Mouse (Mus musculus): Measurements from ENCODE around the gene Zswim4. TPM values are rescaled to one million over a fixed set of nuclear protein-coding genes. Genes with fewer than 3 reads are reported as not detected.

The Zswim4 gene
- polyA plus RNA-seq, 1 experiment from 2014 or later = 22.4 TPM

DNA sequence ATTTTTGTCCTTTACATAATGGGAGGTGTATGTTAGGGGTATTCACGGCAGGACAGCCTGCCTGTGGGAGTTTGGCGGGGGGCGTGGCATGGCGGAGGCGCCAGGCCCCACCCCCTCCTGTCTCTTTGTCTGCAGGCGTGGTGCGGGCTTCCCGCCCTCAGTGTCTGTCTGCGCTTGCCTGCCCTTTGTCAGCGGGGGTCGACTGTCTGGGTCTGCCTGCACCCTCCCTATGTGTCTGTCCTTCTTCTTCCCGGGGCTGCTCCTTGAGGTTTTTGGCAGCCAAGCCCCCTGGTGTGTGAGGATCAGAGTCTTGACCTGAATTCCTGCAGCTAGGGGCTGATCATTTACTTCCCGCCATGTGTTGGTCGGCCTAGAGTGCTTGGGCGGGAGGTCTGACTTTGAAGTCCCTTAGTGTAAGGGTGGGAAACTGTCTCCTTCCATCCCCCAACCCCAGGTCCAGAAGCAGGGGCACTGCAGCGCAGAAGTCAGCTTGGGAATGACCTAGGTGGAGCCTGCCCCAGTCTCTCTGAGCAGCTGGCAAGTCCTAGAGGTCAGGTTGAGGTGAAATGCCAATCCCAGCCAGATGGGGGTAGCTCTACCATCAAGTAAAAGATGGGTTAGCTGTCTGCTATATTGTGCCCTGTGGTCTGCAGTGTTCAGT lies 56.2 kb downstream of the Zswim4 start:
- Histone ChIP-seq H3K36me3 (ENCODE audit: control insufficient read depth, insufficient read depth, low read length) (no peaks in the 10 kb centered on the region), H3K4me2 (ENCODE audit: low read length) (peak overlapping the region; percentile 60), H3K27me3 (ENCODE audit: control insufficient read depth, insufficient read depth, low read depth, low read length) (no peaks in the 10 kb centered on the region), H3K27ac (ENCODE audit: low read length) (peak overlapping the region; percentile 76), H3K4me3 (ENCODE audit: low read depth, low read length) (peak overlapping the region; percentile 24), H3K9me3 (replicated peaks; ENCODE audit: control insufficient read depth, low read length, poor library complexity, severe bottlenecking) (no peaks in the 10 kb centered on the region), H3K4me1 (ENCODE audit: control insufficient read depth, insufficient read depth, low read length) (peaks cover 51% of the 10 kb centered on the region), H3K9ac (ENCODE audit: low read depth, low read length) (peak overlapping the region; percentile 62)
- whole genome bisulfite sequencing = 1% methylated on average over 16 of the region's 16 CpGs
- peak; percentile 32 for ATAC-seq

DNA sequence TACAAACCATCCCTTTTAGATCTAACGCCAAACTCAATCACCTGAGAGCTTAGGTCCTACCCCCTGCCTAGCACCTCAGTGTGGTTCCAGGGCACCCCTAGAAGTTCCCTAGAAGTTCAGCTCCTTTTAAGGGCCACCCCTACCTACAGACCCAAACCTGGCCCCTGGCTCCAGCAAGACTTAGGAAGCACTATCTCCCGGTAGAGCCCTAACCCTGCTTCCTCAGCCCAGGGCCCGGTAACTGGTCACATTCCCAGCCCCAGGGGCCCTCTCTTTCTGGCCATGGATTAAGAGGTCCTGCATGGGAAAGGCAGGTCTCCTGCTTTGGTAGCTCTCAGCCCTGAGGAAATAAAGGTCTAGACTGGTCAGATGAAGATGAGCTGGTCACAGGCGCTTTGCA lies 56.9 kb downstream of the Zswim4 start:
- Histone ChIP-seq H3K27ac (ENCODE audit: low read length) (peak overlapping the region; percentile 76), H3K27me3 (ENCODE audit: control insufficient read depth, insufficient read depth, low read depth, low read length) (no peaks in the 10 kb centered on the region), H3K4me1 (ENCODE audit: control insufficient read depth, insufficient read depth, low read length) (peaks cover 51% of the 10 kb centered on the region), H3K9me3 (replicated peaks; ENCODE audit: control insufficient read depth, low read length, poor library complexity, severe bottlenecking) (no peaks in the 10 kb centered on the region), H3K9ac (ENCODE audit: low read depth, low read length) (peak overlapping the region; percentile 62; the same call in 1 of the 2 replicates), H3K36me3 (ENCODE audit: control insufficient read depth, insufficient read depth, low read length) (peaks cover 3% of the 10 kb centered on the region; the same call in 1 of the 2 replicates), H3K4me3 (ENCODE audit: low read depth, low read length) (peak overlapping the region; percentile 24), H3K4me2 (ENCODE audit: low read length) (peak overlapping the region; percentile 60)
- 8% methylated on average over 4 of the region's 4 CpGs for WGBS
- ATAC-seq = no peak

DNA sequence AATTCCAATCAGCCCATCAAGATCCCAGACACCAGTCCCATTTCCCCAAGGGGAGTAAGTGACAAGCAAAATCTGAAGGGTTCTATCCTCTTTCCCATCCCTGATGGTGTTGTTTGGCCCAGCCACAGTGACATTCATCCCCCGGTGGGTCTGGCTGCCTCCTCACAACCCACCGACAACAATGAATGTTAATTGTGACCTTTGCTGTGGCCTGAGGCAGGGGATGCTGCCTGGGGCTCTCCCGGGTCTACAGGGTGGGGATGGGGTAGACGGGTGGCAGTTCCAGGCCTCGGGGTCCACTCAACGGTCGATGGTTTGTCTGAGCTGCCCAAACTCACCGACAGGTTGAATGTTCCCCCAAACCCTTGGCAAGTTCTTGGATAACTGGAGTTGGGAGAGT lies 58.3 kb downstream of the Zswim4 start:
- 76% methylated on average over 8 of the region's 8 CpGs for WGBS

DNA sequence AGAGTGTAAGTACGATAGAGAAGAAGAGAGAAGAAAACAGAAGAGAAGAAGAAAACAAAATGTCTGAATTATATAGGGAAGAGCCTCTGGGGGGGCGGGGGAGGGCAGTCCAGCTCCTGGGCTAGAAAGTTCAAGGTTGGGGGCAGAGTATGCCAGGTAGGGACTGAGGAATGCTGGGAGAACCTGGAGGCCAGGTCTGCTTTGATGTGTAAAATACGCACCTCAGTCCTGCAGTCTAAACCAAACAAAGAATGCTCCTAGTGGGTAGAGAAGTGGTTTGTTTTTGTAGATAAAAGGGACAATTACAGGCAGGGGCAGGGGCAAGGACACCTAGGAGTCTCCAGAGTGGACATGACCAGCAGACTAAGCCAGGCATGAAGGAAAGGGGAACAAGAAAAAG lies 59.5 kb downstream of the Zswim4 start:
- Histone ChIP-seq H3K27ac (ENCODE audit: low read length) (no peak overlapping the region), H3K4me1 (ENCODE audit: control insufficient read depth, insufficient read depth, low read length) (peaks cover 37% of the 10 kb centered on the region), H3K36me3 (ENCODE audit: control insufficient read depth, insufficient read depth, low read length) (peaks cover 12% of the 10 kb centered on the region; the same call in 1 of the 2 replicates), H3K9ac (ENCODE audit: low read depth, low read length) (no peak overlapping the region), H3K4me2 (ENCODE audit: low read length) (no peak overlapping the region), H3K27me3 (ENCODE audit: control insufficient read depth, insufficient read depth, low read depth, low read length) (no peaks in the 10 kb centered on the region), H3K4me3 (ENCODE audit: low read depth, low read length) (no peak overlapping the region), H3K9me3 (replicated peaks; ENCODE audit: control insufficient read depth, low read length, poor library complexity, severe bottlenecking) (no peaks in the 10 kb centered on the region)
- WGBS = 93% methylated on average over 3 of the region's 3 CpGs
- ATAC-seq = no peak

More for the DNA sequence above, 58.3 kb downstream of the Zswim4 start:
- peaks cover 8% of the 10 kb centered on the region; the same call in 1 of the 2 replicates for H3K36me3 ChIP-seq (ENCODE audit: control insufficient read depth, insufficient read depth, low read length)
- H3K27me3 ChIP-seq (ENCODE audit: control insufficient read depth, insufficient read depth, low read depth, low read length) = no peaks in the 10 kb centered on the region
- peaks cover 42% of the 10 kb centered on the region for H3K4me1 ChIP-seq (ENCODE audit: control insufficient read depth, insufficient read depth, low read length)
- no peak for ATAC-seq
- H3K9ac ChIP-seq (ENCODE audit: low read depth, low read length) = no peak overlapping the region
- H3K9me3 ChIP-seq (replicated peaks; ENCODE audit: control insufficient read depth, low read length, poor library complexity, severe bottlenecking) = no peaks in the 10 kb centered on the region
- H3K27ac ChIP-seq (ENCODE audit: low read length) = no peak overlapping the region
- no peak overlapping the region for H3K4me3 ChIP-seq (ENCODE audit: low read depth, low read length)
- H3K4me2 ChIP-seq (ENCODE audit: low read length) = no peak overlapping the region

DNA sequence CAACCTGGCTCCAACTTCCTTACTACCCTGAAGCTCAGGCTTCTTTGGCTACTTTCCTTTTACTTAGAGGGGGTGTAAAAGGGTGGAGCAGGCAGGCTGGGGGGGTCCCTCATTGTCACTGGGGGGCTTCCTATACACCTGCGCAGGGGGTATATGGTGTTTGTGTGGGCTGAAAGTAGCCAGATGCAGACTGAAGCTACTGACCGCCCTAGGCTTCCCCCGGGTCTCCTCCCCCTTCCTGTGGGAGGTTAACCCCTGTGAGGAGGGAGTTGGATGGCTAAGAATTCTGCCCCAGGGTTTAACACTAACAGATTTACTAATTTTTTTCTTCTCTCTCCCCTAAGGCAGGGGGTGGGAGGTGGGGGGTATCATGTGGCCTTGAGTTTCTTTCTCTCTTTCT lies 60.3 kb downstream of the Zswim4 start:
- Histone ChIP-seq H3K9ac (ENCODE audit: low read depth, low read length) (no peak overlapping the region), H3K27me3 (ENCODE audit: control insufficient read depth, insufficient read depth, low read depth, low read length) (no peaks in the 10 kb centered on the region), H3K9me3 (replicated peaks; ENCODE audit: control insufficient read depth, low read length, poor library complexity, severe bottlenecking) (no peaks in the 10 kb centered on the region), H3K4me1 (ENCODE audit: control insufficient read depth, insufficient read depth, low read length) (peaks cover 32% of the 10 kb centered on the region), H3K4me3 (ENCODE audit: low read depth, low read length) (no peak overlapping the region), H3K4me2 (ENCODE audit: low read length) (no peak overlapping the region), H3K36me3 (ENCODE audit: control insufficient read depth, insufficient read depth, low read length) (peaks cover 12% of the 10 kb centered on the region; the same call in 1 of the 2 replicates), H3K27ac (ENCODE audit: low read length) (no peak overlapping the region)
- WGBS = 54% methylated on average over 3 of the region's 3 CpGs
- no peak for ATAC-seq

DNA sequence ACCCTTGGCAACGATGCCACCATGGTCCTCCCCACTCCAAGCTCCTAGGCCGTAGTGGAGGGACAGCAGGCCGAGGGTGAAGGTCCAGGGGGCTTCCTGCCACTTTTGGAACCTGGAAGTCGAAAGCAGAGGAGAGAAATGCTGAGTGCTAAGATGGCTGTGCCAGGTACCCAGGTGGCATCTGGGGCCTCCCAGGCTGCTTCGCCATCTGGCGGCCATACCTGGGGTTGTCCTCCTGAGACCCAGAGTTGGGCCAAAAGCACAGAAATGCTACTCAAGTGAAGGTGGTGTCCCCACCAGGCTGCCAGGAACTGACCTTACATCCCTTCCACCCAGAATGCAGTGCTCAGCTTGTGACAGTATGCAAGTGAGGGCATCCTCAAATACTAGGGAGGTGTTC lies 63.0 kb downstream of the Zswim4 start:
- Histone ChIP-seq H3K27me3 (ENCODE audit: control insufficient read depth, insufficient read depth, low read depth, low read length) (no peaks in the 10 kb centered on the region), H3K4me1 (ENCODE audit: control insufficient read depth, insufficient read depth, low read length) (peaks cover 5% of the 10 kb centered on the region), H3K27ac (ENCODE audit: low read length) (no peak overlapping the region), H3K4me3 (ENCODE audit: low read depth, low read length) (no peak overlapping the region), H3K4me2 (ENCODE audit: low read length) (no peak overlapping the region), H3K9ac (ENCODE audit: low read depth, low read length) (no peak overlapping the region), H3K36me3 (ENCODE audit: control insufficient read depth, insufficient read depth, low read length) (peaks cover 12% of the 10 kb centered on the region), H3K9me3 (replicated peaks; ENCODE audit: control insufficient read depth, low read length, poor library complexity, severe bottlenecking) (no peaks in the 10 kb centered on the region)
- 86% methylated on average over 6 of the region's 6 CpGs for WGBS
- no peak for ATAC-seq

DNA sequence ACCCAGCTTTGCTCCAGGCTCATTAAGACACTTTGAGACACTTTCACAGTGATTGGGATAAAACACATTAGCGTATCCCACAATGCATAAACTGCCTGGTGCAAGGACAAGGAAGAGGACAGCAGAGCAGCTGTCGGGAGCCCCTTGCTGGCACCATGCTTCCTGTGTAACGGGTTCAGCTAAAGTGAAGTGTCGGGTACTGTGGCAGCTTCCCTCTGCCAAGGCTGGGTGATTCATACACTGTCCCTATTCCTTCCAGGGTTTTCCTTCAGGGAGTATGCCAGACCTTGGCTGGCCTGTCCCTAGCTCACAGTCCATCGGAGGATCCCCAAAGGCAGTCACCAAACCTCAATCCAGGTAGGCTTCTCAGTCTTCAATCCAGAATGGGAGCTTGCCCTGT lies 66.8 kb downstream of the Zswim4 start:
- peaks cover 10% of the 10 kb centered on the region for H3K36me3 ChIP-seq (ENCODE audit: control insufficient read depth, insufficient read depth, low read length)
- no peak overlapping the region for H3K9ac ChIP-seq (ENCODE audit: low read depth, low read length)
- no peak overlapping the region for H3K4me3 ChIP-seq (ENCODE audit: low read depth, low read length)
- H3K27me3 ChIP-seq (ENCODE audit: control insufficient read depth, insufficient read depth, low read depth, low read length) = no peaks in the 10 kb centered on the region
- no peak overlapping the region for H3K27ac ChIP-seq (ENCODE audit: low read length)
- 96% methylated on average over 5 of the region's 5 CpGs for WGBS
- H3K9me3 ChIP-seq (replicated peaks; ENCODE audit: control insufficient read depth, low read length, poor library complexity, severe bottlenecking) = no peaks in the 10 kb centered on the region
- no peaks in the 10 kb centered on the region for H3K4me1 ChIP-seq (ENCODE audit: control insufficient read depth, insufficient read depth, low read length)
- no peak for ATAC-seq
- H3K4me2 ChIP-seq (ENCODE audit: low read length) = no peak overlapping the region

DNA sequence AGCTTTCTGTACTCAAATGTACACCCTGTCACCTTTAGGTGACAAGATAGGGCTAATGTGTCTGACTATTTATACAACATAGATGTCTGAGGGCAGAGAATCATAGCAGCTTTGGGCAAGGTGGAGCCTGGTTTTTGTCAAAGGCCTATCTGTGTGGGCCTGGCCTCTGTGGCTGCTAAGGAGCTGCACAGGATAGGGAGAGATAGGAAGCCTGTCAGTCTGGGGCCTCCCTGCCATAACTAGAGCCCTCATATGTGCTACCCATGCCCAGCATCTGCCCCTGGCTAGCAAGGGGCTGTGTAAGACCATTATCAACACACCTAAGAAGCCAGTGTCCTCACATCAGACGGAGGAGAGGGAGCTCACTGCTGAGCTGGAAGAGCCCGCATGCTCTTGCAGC lies 69.2 kb downstream of the Zswim4 start:
- H3K27ac ChIP-seq (ENCODE audit: low read length) = no peak overlapping the region
- H3K36me3 ChIP-seq (ENCODE audit: control insufficient read depth, insufficient read depth, low read length) = peaks cover 2% of the 10 kb centered on the region
- ATAC-seq = no peak
- no peak overlapping the region; the same call in 1 of the 2 replicates for H3K9ac ChIP-seq (ENCODE audit: low read depth, low read length)
- no peaks in the 10 kb centered on the region for H3K27me3 ChIP-seq (ENCODE audit: control insufficient read depth, insufficient read depth, low read depth, low read length)
- WGBS = 89% methylated on average over 2 of the region's 2 CpGs
- H3K4me2 ChIP-seq (ENCODE audit: low read length) = no peak overlapping the region
- H3K9me3 ChIP-seq (replicated peaks; ENCODE audit: control insufficient read depth, low read length, poor library complexity, severe bottlenecking) = no peaks in the 10 kb centered on the region
- no peak overlapping the region for H3K4me3 ChIP-seq (ENCODE audit: low read depth, low read length)
- H3K4me1 ChIP-seq (ENCODE audit: control insufficient read depth, insufficient read depth, low read length) = no peaks in the 10 kb centered on the region

Data from midbrain, embryonic 16.5 days (tissue).